Mouse (Mus musculus) spleen, adult 2 months (tissue): Measurements from ENCODE around the gene Fut8. TPM values are rescaled to one million over a fixed set of nuclear protein-coding genes. Genes with fewer than 3 reads are reported as not detected.

ENCODE experiments used
- DNase-seq, 2 experiments: peaks; one replicate each; pipeline versions ENCODE4 v3.0.0 to v3.0.0-alpha.2; 2012 to 2021; ENCODE audit warnings: low spot score in 2 of 2, low read depth in 1 of 2
- H3K27ac ChIP-seq: fragments of 200-500 bp; 2 replicates; pipeline ENCODE4 v1.5.1; 2012; ENCODE audit warnings: low read length, inconsistent platforms; ENCODE audit not compliant: insufficient read depth
- H3K27me3 ChIP-seq: fragments of 200-500 bp; 2 replicates; pipeline ENCODE4 v1.6.1; 2012; ENCODE audit warnings: mild to moderate bottlenecking, moderate library complexity, low read length, inconsistent platforms; ENCODE audit not compliant: control insufficient read depth, insufficient read depth
- H3K36me3 ChIP-seq: fragments of 200-500 bp; 2 replicates; pipeline ENCODE4 v1.6.1; 2012; ENCODE audit warnings: mild to moderate bottlenecking, low read length, inconsistent platforms; ENCODE audit not compliant: control insufficient read depth, insufficient read depth
- H3K4me1 ChIP-seq: fragments of 200-500 bp; 2 replicates; pipeline ENCODE4 v1.6.1; 2011; ENCODE audit warnings: inconsistent platforms; ENCODE audit not compliant: control insufficient read depth, insufficient read depth, insufficient read length
- H3K4me3 ChIP-seq: fragments of 200-500 bp; 2 replicates; pipeline ENCODE4 v1.5.1; 2011; ENCODE audit warnings: mild to moderate bottlenecking, inconsistent platforms; ENCODE audit not compliant: insufficient read depth, insufficient read length; ENCODE audit errors: extremely low read depth
- CTCF ChIP-seq: fragments of 200-500 bp; IDR thresholded peaks from 2 replicates; pipeline ENCODE4 v1.5.1; 2011; ENCODE audit warnings: mild to moderate bottlenecking, inconsistent platforms; ENCODE audit not compliant: insufficient read depth, insufficient read length, insufficient replicate concordance; ENCODE audit errors: extremely low read depth
- POLR2A ChIP-seq: fragments of 200-500 bp; IDR thresholded peaks from 2 replicates; pipeline ENCODE4 v1.6.1; 2011; ENCODE audit warnings: low read depth, low read length, inconsistent platforms
- WGBS: fragments of 180-500 bp; shearing (Covaris S2); methylation state at CpG from one replicate; pipeline ENCODE4 v1.1.7; 2018; 5-methylcytosine and 5-hydroxymethylcytosine counted together
- polyA plus RNA-seq: library from polyadenylated mRNA; depleted of rRNA; stranded (reverse); fragments of >200 nt; gene quantifications from 2 replicates; pipeline ENCODE4 v1.2.3, GENCODE M21; 2012

The Fut8 gene
- polyA plus RNA-seq, 1 experiment = 4.0 TPM

DNA sequence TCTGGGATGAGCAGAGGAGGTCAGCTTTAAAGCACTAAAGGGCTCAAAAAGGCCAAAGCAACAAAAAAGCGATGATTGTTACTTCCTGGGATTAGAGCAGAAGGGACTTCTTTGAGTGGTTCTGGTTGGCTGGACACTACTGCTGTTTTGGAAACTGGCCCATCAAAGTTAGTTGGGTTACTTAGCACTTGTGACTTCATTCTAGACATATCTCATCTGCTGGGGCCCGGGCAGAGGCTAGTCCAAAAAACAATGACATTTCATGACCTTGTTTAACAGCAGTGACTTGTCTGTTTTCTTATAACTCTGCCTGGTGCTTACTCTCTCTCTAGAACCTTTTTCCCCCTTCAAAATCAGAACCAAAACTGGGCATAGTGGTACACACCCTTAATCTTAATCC is 59.9 kb downstream of the Fut8 start:
- Histone ChIP-seq H3K36me3 (no peaks in the 10 kb centered on the region), H3K27me3 (no peaks in the 10 kb centered on the region), H3K4me3 (no peak overlapping the region), H3K4me1 (peaks cover under 1% of the 10 kb centered on the region; the same call in 1 of the 2 replicates), H3K27ac (no peak overlapping the region)
- 45% methylated on average over 2 of the region's 2 CpGs for WGBS
- no peak for TF ChIP-seq CTCF
- DNase-seq = no peak

DNA sequence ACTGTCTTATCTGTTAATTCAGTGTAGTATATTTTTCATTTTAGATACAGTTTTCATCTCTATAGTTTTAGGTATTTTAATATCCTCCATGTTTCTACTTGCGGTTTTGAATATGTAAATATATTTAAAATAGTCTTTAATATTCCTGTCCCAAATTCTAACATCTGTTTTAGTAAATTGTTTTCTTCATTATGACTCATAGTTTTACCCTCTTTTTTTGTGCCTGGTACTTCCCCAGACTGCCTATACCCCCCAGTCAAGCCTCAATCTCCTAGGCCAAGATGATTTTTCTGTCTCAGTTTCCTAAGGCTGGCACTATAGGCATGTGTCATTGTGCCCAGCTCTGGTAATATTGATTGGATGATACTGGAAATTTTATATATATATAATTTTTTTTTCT is 64.1 kb downstream of the Fut8 start:
- H3K36me3 ChIP-seq = no peaks in the 10 kb centered on the region

DNA sequence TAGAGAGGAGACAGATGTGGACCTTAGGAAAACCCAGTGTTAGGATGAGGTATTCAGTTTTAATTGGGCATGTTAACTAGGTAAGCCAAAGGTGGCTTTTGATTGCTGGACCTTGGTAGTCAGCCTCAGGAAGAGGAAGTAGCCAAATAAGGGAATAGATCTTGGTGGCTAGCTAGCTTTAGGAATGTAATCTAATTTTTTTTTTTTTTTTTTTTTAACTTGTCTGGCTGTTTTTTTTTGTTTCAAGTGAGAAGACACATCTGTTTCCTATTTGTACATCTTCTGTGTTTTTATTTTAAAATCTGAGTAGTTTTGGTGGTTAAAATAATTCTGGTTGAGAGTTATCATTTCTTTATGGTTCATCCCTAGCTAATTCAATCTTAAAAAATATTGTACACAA is 65.4 kb downstream of the Fut8 start:
- H3K27ac ChIP-seq = no peak overlapping the region
- TF ChIP-seq POLR2A (no peak), CTCF (no peak)
- no peaks in the 10 kb centered on the region for H3K27me3 ChIP-seq
- H3K4me3 ChIP-seq = no peak overlapping the region
- no peaks in the 10 kb centered on the region for H3K36me3 ChIP-seq
- DNase-seq = no peak
- H3K4me1 ChIP-seq = no peaks in the 10 kb centered on the region

More for the DNA sequence above, 64.1 kb downstream of the Fut8 start:
- no peak for TF ChIP-seq CTCF
- no peak for TF ChIP-seq POLR2A
- H3K27me3 ChIP-seq = no peaks in the 10 kb centered on the region
- WGBS = 96% methylated on average over 1 of the region's 1 CpGs
- no peaks in the 10 kb centered on the region for H3K4me1 ChIP-seq
- no peak for DNase-seq
- no peak overlapping the region for H3K27ac ChIP-seq
- no peak overlapping the region for H3K4me3 ChIP-seq

GRCm38 (mm10) chr12:77305502-77305901 is 67.6 kb downstream of the Fut8 start:
- no peak for TF ChIP-seq CTCF
- no peak for TF ChIP-seq POLR2A

DNA sequence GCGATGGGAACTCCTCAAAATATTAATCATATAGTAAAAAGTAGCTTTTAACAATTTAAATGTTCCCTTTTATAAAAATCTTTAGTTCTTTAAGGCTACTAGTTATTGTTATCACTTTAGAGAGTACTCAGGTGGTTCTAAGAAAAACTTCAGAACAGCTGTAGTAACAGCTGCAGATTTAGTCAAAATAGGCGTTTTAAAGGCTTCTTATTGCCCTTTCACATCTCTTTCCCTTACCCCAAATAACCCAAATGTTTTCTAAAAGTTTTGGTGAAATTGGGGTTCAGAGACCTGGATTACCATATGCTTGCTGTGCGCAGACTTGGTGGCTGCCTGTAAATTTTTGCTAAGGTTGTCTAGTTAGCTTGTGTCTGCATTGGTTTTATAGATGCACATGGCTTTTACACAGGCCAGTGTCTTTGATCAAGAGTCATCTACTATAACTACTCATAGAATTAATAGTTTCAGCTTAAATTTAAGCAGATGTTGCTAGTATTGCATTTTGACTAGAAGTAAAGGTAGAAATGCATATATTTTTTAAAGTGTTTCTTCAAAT is 68.9 kb downstream of the Fut8 start:
- no peaks in the 10 kb centered on the region for H3K27me3 ChIP-seq
- no peak overlapping the region for H3K27ac ChIP-seq
- TF ChIP-seq CTCF (no peak), POLR2A (no peak)
- no peak overlapping the region for H3K4me3 ChIP-seq
- DNase-seq = no peak
- H3K36me3 ChIP-seq = no peaks in the 10 kb centered on the region
- no peaks in the 10 kb centered on the region; the same call in 1 of the 2 replicates for H3K4me1 ChIP-seq
- WGBS = 67% methylated on average over 3 of the region's 3 CpGs

More at GRCm38 (mm10) chr12:77305502-77305901, 67.6 kb downstream of the Fut8 start:
- no peak overlapping the region for H3K4me3 ChIP-seq
- no peaks in the 10 kb centered on the region for H3K36me3 ChIP-seq
- no peak for DNase-seq
- WGBS = 38% methylated on average over 3 of the region's 3 CpGs
- H3K4me1 ChIP-seq = no peaks in the 10 kb centered on the region; the same call in 1 of the 2 replicates
- H3K27ac ChIP-seq = no peak overlapping the region
- H3K27me3 ChIP-seq = no peaks in the 10 kb centered on the region

GRCm38 (mm10) chr12:77309507-77309906 is 71.6 kb downstream of the Fut8 start:
- H3K4me1 ChIP-seq = no peaks in the 10 kb centered on the region; the same call in 1 of the 2 replicates

GRCm38 (mm10) chr12:77313502-77313901 is 75.6 kb downstream of the Fut8 start:
- Histone ChIP-seq H3K4me1 (no peaks in the 10 kb centered on the region; the same call in 1 of the 2 replicates), H3K4me3 (no peak overlapping the region), H3K27me3 (no peaks in the 10 kb centered on the region), H3K36me3 (no peaks in the 10 kb centered on the region), H3K27ac (no peak overlapping the region)
- DNase-seq = no peak
- TF ChIP-seq CTCF = no peak
- TF ChIP-seq POLR2A = no peak

More at GRCm38 (mm10) chr12:77309507-77309906, 71.6 kb downstream of the Fut8 start:
- Histone ChIP-seq H3K4me3 (no peak overlapping the region), H3K27ac (no peak overlapping the region), H3K36me3 (no peaks in the 10 kb centered on the region), H3K27me3 (no peaks in the 10 kb centered on the region)
- TF ChIP-seq POLR2A = no peak
- no peak for TF ChIP-seq CTCF
- DNase-seq = no peak
